Mouse (Mus musculus): ENCODE data around the gene Myo5c.

- peak; percentile 26; the same call in 1 of the 2 replicates for TF ChIP-seq CTCF (IDR thresholded peaks at IDR 0.05; ENCODE audit: extremely low read depth, insufficient read length, insufficient replicate concordance, low read depth, low read length)
- TF ChIP-seq POLR2A (IDR thresholded peaks at IDR 0.05; ENCODE audit: low read depth, low read length), result no peak
Measured at GRCm38 (mm10) chr9:75244527-75244926, 12.7 kb downstream of the Myo5c start.
